In the genomic region with DNA sequence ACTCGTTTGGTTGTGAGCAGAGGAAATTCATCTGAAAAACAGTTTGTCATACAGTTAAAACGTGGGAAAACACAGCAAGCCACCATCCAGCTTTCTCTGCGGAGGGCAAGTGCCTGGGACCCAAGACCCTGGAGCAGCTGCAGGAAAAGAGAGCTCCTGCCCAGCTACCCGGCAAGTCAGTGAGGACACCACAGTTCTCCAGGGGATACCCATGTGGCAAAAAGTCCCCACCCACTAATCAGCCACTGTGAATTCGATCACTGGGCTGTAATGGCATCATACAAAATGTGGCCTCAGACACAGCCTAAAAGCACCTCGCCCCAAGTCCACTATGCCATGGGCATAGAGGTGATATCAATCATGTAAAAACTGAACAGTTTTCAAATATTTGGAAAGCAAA, we compare ENCODE assay signal across 8 mouse cellular contexts. TPM values are rescaled to one million over a fixed set of nuclear protein-coding genes. Genes with fewer than 3 reads are reported as not detected.
DNase-seq lines count a peak whose midpoint lies in the region; ATAC-seq and TF ChIP-seq lines count a peak whose summit lies in the region.
"Had no signal": no experiment of that assay in that cellular context is flagged by ENCODE, and none has a peak within 500 bp of the region (broad histone marks: within the 10 kb centered on the region; RNA-seq: fewer than 3 reads in every experiment).

No protein-coding gene starts in this region.

- 69% methylated on average over 6 of the region's 6 CpGs for WGBS in kidney, embryonic 16.5 days
- WGBS in embryonic facial prominence, embryonic 10.5 days: 85% methylated on average over 6 of the region's 6 CpGs
- 82% methylated on average over 6 of the region's 6 CpGs for WGBS in hindbrain, embryonic 13.5 days

- peak overlapping the region; percentile 8; the same call in 1 of the 2 replicates for H3K9ac ChIP-seq in kidney, embryonic 16.5 days (replicated peaks; ENCODE audit: low read length)
- no peak overlapping the region for H3K9ac ChIP-seq in hindbrain, embryonic 13.5 days

- peak overlapping the region; percentile 83 for H3K4me2 ChIP-seq in kidney, embryonic 16.5 days (replicated peaks; ENCODE audit: low read depth, low read length)
- peak overlapping the region; percentile 93 for H3K4me2 ChIP-seq in hindbrain, embryonic 13.5 days
- peak overlapping the region; percentile 79 for H3K4me2 ChIP-seq in myocyte (ENCODE audit: low read depth)

- H3K27me3 ChIP-seq in kidney, embryonic 16.5 days (ENCODE audit: insufficient read depth, low read length): no peaks in the 10 kb centered on the region
- H3K27me3 ChIP-seq in embryonic facial prominence, embryonic 10.5 days (replicated peaks; ENCODE audit: low read depth, poor library complexity, severe bottlenecking): no peaks in the 10 kb centered on the region
- H3K27me3 ChIP-seq in hindbrain, embryonic 13.5 days: no peaks in the 10 kb centered on the region
- H3K27me3 ChIP-seq in myocyte (ENCODE audit: control insufficient read depth, insufficient read depth, insufficient read length): no peaks in the 10 kb centered on the region

- ATAC-seq in kidney, embryonic 16.5 days (ENCODE audit: low FRiP score, low TSS enrichment): no peak
- no peak for ATAC-seq in hindbrain, embryonic 13.5 days (ENCODE audit: low FRiP score)
- no peak for ATAC-seq in megakaryocyte progenitor cell, adult 5-6 weeks (replicated peaks; ENCODE audit: poor library complexity)

- peak overlapping the region; percentile 78 for H3K4me3 ChIP-seq in kidney, embryonic 16.5 days (ENCODE audit: low read length)
- peak overlapping the region; percentile 89 for H3K4me3 ChIP-seq in embryonic facial prominence, embryonic 10.5 days
- H3K4me3 ChIP-seq in hindbrain, embryonic 13.5 days: 0 out of 2 replicates have a peak overlapping the region, but pooled peaks have one; percentile 4
- peak overlapping the region; percentile 89 for H3K4me3 ChIP-seq in myocyte

- DNase-seq in kidney, postnatal 10 days: no peak
- DNase-seq in embryonic facial prominence, embryonic 10.5 days (ENCODE audit: low spot score): no peak
- DNase-seq in gastrocnemius, adult 8-10 months (ENCODE audit: low spot score in 2 of 2): no peak

- H3ac ChIP-seq in myocyte (ENCODE audit: control insufficient read depth, insufficient read length): no peak overlapping the region

- H3K79me2 ChIP-seq in myocyte (ENCODE audit: control insufficient read depth, insufficient read depth): peaks cover 14% of the 10 kb centered on the region

- no peak overlapping the region for H3K27ac ChIP-seq in kidney, embryonic 16.5 days (ENCODE audit: low read length)
- H3K27ac ChIP-seq in embryonic facial prominence, embryonic 10.5 days (replicated peaks): no peak overlapping the region
- no peak overlapping the region for H3K27ac ChIP-seq in hindbrain, embryonic 13.5 days

- peaks cover 30% of the 10 kb centered on the region for H3K36me3 ChIP-seq in kidney, embryonic 16.5 days (ENCODE audit: insufficient read depth, low read length)
- H3K36me3 ChIP-seq in embryonic facial prominence, embryonic 10.5 days (replicated peaks): peaks cover 51% of the 10 kb centered on the region
- H3K36me3 ChIP-seq in hindbrain, embryonic 13.5 days: peaks cover 26% of the 10 kb centered on the region
- peaks cover 24% of the 10 kb centered on the region for H3K36me3 ChIP-seq in myocyte (ENCODE audit: control insufficient read depth, insufficient read depth)

- H3K4me1 ChIP-seq in kidney, embryonic 16.5 days (ENCODE audit: insufficient read depth, low read length): peaks cover 23% of the 10 kb centered on the region
- H3K4me1 ChIP-seq in embryonic facial prominence, embryonic 10.5 days: peaks cover 17% of the 10 kb centered on the region
- H3K4me1 ChIP-seq in hindbrain, embryonic 13.5 days (replicated peaks): peaks cover 13% of the 10 kb centered on the region

- no peak for TF ChIP-seq POLR2A in myocyte (IDR thresholded peaks at IDR 0.05; ENCODE audit: insufficient read length, low read depth)

- no peaks in the 10 kb centered on the region for H3K9me3 ChIP-seq in kidney, embryonic 16.5 days (ENCODE audit: low read length)
- no peaks in the 10 kb centered on the region for H3K9me3 ChIP-seq in embryonic facial prominence, embryonic 10.5 days
- H3K9me3 ChIP-seq in hindbrain, embryonic 13.5 days: no peaks in the 10 kb centered on the region

TF ChIP-seq in myocyte, 11 proteins besides CTCF, POLR2A, EP300 and RAD21:
- no peak for TF ChIP-seq E2F4 (IDR thresholded peaks at IDR 0.05; ENCODE audit: insufficient read depth)
- no peak for TF ChIP-seq USF1 (IDR thresholded peaks at IDR 0.05; ENCODE audit: low read depth)
- TF ChIP-seq MAX (IDR thresholded peaks at IDR 0.05; ENCODE audit: low read depth): no peak
- no peak for TF ChIP-seq SRF (IDR thresholded peaks at IDR 0.05; ENCODE audit: control insufficient read depth, insufficient read length, low read depth)
- TF ChIP-seq REST (IDR thresholded peaks at IDR 0.05; ENCODE audit: insufficient read depth, insufficient read length): no peak
- no peak for TF ChIP-seq MYOG (IDR thresholded peaks at IDR 0.05; ENCODE audit: control insufficient read depth in 1 of 3, insufficient read depth in 1 of 3, insufficient read length in 2 of 3, low read depth in 2 of 3)

RNA-seq across cellular contexts. Expression of a gene that starts 1.7 kb away (rescaled TPM):
- 282 and 287 TPM in 2 replicates for polyA plus RNA-seq in kidney, embryonic 16.5 days (2015; fragmentation: Nextera tagmentation; extraction: Ambion mirVana)
- 379 and 382 TPM in 2 replicates for polyA plus RNA-seq in embryonic facial prominence, embryonic 10.5 days (2016; fragmentation: Nextera tagmentation; extraction: Ambion mirVana)
- 67.9 and 68.8 TPM in 2 replicates for polyA plus RNA-seq in hindbrain, embryonic 13.5 days (2015; fragmentation: Nextera tagmentation; extraction: Ambion mirVana)
- polyA plus RNA-seq in myocyte (2012; fragmentation: generic; extraction: Trizol): 39.4 TPM
- total RNA-seq in gastrocnemius, adult 8-10 months (2022): 1 to 10 TPM in 1 of 4 experiments, under 1 TPM in 3; 0.51 to 1.0 (median 0.71) TPM
- total RNA-seq in megakaryocyte progenitor cell, adult 5-6 weeks (2015): 196 and 209 TPM in 2 replicates
- total RNA-seq in megakaryocyte progenitor cell, adult 5-6 weeks (2017): 150 and 174 TPM in 2 replicates

RNA-seq across cellular contexts. Expression of a gene that starts 33.3 kb away (rescaled TPM):
- 0.52 and 0.75 TPM in 2 replicates for polyA plus RNA-seq in kidney, embryonic 16.5 days (2015; fragmentation: Nextera tagmentation; extraction: Ambion mirVana)
- polyA plus RNA-seq in embryonic facial prominence, embryonic 10.5 days (2016; fragmentation: Nextera tagmentation; extraction: Ambion mirVana): 1.7 and 2.1 TPM in 2 replicates
- polyA plus RNA-seq in hindbrain, embryonic 13.5 days (2015; fragmentation: Nextera tagmentation; extraction: Ambion mirVana): 14.0 and 15.0 TPM in 2 replicates
- polyA plus RNA-seq in myocyte (2012; fragmentation: generic; extraction: Trizol): 0.12 TPM
- not detected for total RNA-seq in gastrocnemius, adult 8-10 months (2022)
- 0.07 TPM in 1 of 2 replicates, not detected in the other for total RNA-seq in megakaryocyte progenitor cell, adult 5-6 weeks (2015)
- not detected in 2 replicates for total RNA-seq in megakaryocyte progenitor cell, adult 5-6 weeks (2017)

RNA-seq across cellular contexts. Expression of a gene that starts 34.2 kb away (rescaled TPM):
- not detected in 2 replicates for polyA plus RNA-seq in kidney, embryonic 16.5 days (2015; fragmentation: Nextera tagmentation; extraction: Ambion mirVana)
- 0.54 and 0.65 TPM in 2 replicates for polyA plus RNA-seq in embryonic facial prominence, embryonic 10.5 days (2016; fragmentation: Nextera tagmentation; extraction: Ambion mirVana)
- 6.4 and 7.2 TPM in 2 replicates for polyA plus RNA-seq in hindbrain, embryonic 13.5 days (2015; fragmentation: Nextera tagmentation; extraction: Ambion mirVana)
- polyA plus RNA-seq in myocyte (2012; fragmentation: generic; extraction: Trizol): 0.08 TPM
- total RNA-seq in gastrocnemius, adult 8-10 months (2022): not detected
- total RNA-seq in megakaryocyte progenitor cell, adult 5-6 weeks (2015): not detected in 2 replicates
- total RNA-seq in megakaryocyte progenitor cell, adult 5-6 weeks (2017): not detected in 2 replicates

RNA-seq across cellular contexts. Expression of a gene that starts 58.8 kb away (rescaled TPM):
- 0.19 and 0.32 TPM in 2 replicates for polyA plus RNA-seq in kidney, embryonic 16.5 days (2015; fragmentation: Nextera tagmentation; extraction: Ambion mirVana)
- not detected in 2 replicates for polyA plus RNA-seq in embryonic facial prominence, embryonic 10.5 days (2016; fragmentation: Nextera tagmentation; extraction: Ambion mirVana)
- polyA plus RNA-seq in hindbrain, embryonic 13.5 days (2015; fragmentation: Nextera tagmentation; extraction: Ambion mirVana): not detected in 2 replicates
- 1.5 TPM for polyA plus RNA-seq in myocyte (2012; fragmentation: generic; extraction: Trizol)
- total RNA-seq in gastrocnemius, adult 8-10 months (2022): not detected
- total RNA-seq in megakaryocyte progenitor cell, adult 5-6 weeks (2015): 0.86 and 1.4 TPM in 2 replicates
- total RNA-seq in megakaryocyte progenitor cell, adult 5-6 weeks (2017): 0.07 and 2.7 TPM in 2 replicates
- total RNA-seq: layer of hippocampus, postnatal 25 days had no signal

Comparison
In these comparisons a context has a peak if more than half of its experiments do, and no peak if none do; other contexts are left out.
1. H3K4me3 ChIP-seq: peak in every context shown above with its lines; median percentile 89 in embryonic facial prominence, embryonic 10.5 days; 89 in myocyte; 78 in kidney, embryonic 16.5 days; 4 in hindbrain, embryonic 13.5 days.